Mouse (Mus musculus) v-Abl transformed pro-B cells (cell line): ENCODE data around the gene Itga3.

ENCODE experiments used
- in situ Hi-C, 2 experiments: fragments of 400-800 bp; cut with MboI; formaldehyde crosslinking; loops; one replicate each; pipeline ENCODE4 v1.15.1; 2025; ENCODE audit not compliant: unreplicated experiment in 2 of 2

Itga3 gene

DNA sequence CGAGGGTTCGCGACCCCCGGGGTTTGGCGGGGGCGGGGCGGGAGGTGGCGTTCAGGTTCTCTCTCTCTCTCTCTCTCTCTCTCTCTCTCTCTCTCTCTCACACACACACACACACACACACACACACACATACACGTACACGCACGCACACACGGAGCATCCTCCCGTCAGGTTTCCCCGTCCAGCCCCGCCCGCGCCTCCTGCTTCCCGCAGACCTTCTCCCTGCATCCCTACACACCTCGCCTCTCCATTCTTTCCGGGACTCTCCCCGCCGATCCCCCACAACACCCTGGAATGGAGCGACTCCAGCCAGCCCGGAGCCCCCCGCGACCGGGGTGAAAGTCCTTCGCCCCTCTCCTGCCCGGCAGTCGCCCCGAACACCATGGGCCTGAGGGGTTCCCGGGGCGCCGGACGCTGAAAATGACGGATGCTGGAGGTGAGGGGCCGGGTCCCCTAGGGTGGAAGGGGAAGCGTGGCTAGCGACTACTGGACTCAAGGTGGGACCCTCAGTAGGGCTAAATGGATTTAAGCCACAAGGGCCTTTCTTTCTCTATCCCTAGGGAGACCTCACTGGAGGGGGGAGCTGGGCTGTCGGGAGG, 66.4 kb downstream of the Itga3 start:
- in situ Hi-C loops, result no loop called here

DNA sequence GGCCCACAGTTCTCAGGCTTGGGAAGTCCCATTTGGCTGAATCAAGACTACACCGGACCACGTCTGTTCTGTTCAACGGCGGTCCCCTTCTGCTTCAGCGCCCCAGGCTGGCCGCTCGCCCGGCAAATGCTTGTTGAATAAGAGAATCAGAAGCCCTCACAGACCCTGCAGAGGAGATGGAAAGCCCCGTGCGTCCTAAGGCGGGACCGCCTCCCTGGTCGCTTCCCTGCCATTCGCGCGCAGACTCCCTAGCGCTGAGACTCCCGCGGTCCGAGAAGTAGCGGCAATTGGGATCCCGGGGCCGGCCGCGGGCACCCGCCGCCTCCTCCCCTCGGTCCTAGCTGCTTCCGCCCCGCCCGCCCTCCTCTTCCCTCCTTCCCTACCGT, 67.0 kb downstream of the Itga3 start, which contains the start of gene Samd14:
Gene Samd14, plus strand, starts transcription at position 251 of the 386 bp plus-strand sequence.
- in situ Hi-C loops, result loop anchor here (5.0 kb wide), 1 partner anchor 37 kb away; no protein-coding TSS in a partner anchor

DNA sequence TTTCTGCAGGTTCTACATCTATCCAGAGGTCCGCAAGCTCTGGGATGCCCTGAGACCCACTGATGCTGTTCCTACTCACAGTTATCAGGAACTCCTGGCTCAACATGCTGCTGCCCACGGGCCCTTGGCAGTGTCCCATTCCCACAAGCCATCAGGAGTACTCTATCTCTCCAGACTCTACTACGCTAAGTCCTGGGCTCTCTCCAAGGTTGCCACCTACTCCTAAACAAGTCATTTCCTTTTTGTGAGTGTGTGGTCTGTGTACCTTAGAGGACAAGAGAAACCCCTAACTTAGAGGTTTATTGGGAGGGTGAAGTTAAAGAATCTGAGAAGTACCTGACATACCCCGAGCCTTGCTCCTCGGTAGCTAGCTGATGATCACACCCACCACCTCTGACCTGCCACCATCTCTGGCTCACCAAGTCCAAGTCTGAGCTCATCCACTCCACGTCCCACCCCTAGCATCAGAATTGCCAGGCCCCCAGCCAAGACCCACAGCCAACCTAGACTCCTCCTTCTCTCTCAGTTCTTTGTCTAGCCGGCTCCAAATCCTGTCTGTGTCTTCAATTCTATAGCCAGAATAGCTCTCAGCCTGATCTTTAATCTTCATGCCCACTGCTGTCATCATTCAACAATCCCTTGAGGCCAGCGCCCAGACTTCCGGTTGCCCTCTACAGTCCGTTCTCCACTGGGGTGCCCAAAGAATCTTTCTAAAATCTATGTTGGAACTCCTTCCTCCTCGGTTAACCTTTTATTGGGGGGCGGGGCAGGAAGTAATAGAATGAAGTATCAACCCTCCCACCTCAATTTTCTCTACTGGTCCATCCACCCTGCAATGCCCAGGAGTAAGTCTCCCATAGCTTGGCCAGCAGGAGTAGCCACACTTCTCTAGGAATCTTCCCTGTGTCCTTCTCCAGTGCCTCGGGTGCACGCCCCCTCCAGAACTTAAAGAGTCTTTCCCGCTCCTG, 67.7 kb downstream of the Itga3 start:
- in situ Hi-C loops, result loop anchor here (5.0 kb wide), 1 partner anchor 37 kb away; no protein-coding TSS in a partner anchor

DNA sequence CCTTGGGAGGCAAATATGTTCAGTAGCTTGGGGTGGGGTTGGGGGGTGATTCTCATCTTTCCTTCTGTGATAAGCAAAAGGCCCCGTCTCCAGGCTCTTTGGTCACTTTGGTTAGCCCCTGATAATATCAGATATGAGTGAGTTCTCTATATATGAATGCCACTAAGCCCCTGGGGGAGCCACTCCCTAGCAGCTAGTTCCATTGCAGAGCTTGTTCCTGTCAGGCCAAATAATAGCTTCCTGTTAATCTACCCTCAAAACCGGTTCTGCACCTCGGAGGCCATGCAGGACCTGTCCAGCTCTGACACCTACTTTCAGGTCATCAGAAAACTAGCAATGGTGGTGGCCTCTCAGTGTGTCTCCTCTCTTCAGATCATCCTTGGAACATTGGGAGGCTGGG, 69.2 kb downstream of the Itga3 start:
- in situ Hi-C loops, result loop anchor here (5.0 kb wide), 1 partner anchor 35 kb away; no protein-coding TSS in a partner anchor

DNA sequence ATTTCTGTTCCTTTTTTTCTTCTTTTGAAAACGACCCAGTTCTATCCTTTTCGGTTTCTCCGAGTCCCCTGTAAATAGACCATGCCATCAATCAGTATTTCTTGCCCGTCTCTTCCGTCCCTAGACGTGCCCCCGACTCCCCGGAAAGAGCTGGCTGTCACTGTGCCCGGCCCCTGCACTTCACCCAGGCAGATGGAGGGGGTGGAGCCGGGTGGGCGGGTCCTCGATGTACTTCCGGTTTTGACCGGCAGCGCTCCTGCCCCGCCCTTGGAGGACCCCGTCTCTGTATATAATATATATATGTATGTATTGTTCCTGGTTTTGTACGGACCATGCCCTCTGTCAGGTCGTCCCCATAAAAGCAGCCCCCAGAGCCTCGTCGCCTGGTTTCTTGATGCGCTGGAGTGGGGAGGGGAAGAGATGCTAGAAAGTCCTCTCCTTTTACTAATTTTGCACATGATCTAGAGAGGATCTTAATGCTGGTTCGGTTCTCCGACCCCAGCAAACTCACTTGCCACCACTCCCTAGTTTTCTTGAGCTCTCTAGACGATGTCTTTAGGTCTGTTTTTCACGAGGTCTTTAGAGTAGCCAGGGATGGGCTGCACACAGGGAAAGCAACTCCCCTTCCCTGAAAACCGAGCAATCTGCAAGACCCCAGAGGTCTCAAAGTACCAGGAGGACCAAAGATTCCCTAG, 69.9 kb downstream of the Itga3 start:
- in situ Hi-C loops, result loop anchor here (5.0 kb wide), 1 partner anchor 34 kb away; no protein-coding TSS in a partner anchor

DNA sequence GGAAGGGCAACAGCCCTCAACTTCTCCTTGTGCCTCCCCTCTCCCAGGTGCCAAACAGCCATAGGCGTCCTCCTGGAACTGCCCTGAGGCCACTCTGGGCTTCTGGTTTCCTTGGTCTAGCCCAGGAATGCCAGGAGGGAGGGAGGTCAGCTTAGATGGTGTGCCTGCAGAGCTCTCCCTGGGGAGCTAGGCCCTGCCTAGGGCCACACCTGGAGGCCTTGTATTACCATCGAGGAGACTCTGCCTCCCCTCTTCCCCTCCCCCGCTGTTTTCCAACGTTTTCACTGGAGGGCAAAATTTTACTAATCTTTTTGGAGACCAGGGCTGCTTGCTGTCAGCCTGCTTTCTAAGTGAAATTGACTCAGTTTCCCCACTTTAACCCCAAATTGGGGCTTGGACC, 70.6 kb downstream of the Itga3 start:
- in situ Hi-C loops, result loop anchor here (5.0 kb wide), 1 partner anchor 34 kb away; no protein-coding TSS in a partner anchor

DNA sequence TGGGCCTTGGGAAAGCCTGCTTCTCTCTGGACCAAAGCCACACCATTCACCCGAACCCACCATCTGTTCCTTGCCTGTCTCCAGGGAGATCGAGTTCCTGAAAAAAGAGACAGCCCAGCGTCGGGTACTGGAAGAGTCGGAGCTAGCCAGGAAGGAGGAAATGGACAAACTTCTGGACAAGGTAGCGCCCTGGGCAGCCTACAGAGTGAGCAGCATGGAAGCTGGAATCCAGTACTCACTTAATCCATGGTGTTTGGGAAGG, 71.7 kb downstream of the Itga3 start:
- in situ Hi-C loops, result loop anchor here (5.0 kb wide), 1 partner anchor 33 kb away; no protein-coding TSS in a partner anchor

DNA sequence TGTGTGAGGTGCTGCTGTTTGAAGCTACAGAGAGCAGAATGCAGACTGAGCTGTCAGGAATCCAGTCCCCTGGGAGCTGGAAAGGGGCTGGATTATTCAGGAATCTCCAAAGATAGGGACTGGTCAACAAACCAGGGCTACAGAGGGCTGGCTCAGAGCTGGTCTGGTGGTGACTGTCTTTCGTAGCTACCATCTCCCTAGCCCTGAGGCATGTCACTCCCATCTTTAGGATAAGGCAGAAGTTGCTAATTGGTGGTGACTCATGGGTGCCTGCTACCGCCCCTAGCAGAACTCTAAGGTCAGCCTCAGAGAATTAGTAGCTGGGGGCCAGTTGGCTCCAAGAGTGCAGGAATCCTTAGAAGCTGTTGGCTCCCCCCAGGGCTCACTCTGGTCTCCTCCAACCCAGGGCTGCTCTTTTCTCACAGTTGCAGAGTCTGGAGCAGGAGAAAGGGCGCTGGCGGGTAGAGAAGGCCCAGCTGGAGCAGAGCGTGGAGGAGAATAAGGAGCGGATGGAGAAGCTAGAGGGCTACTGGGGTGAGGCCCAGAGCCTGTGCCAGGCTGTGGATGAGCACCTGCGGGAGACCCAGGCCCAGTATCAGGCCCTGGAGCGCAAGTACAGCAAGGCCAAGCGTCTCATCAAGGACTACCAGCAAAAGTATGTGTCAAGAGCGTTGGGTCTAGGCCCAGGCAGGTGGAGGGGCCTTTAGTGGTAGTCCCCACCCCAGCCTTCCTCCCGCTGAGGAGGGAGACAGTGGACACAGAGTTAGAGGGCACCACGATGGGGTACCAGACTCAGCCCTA, 72.3 kb downstream of the Itga3 start:
- in situ Hi-C loops, result no loop called here

DNA sequence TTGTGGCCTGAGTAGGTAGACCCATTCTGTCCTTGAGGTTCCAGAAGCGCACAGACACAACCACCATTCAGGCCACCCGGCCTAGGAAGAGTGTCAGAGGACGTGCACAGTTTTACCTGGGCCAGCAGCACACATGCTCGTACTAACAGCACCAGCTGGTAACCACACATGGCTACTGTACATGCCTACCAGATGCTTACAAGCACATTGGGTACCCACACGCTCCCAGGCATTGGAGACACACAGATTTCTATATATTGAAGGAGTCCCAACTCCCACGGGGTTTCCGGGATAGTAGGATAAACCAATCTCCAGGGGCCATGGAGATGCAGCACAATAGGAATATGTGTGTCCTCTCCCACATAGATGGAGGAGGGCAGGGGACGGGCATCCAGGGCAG, 73.9 kb downstream of the Itga3 start:
- in situ Hi-C loops, result no loop called here

DNA sequence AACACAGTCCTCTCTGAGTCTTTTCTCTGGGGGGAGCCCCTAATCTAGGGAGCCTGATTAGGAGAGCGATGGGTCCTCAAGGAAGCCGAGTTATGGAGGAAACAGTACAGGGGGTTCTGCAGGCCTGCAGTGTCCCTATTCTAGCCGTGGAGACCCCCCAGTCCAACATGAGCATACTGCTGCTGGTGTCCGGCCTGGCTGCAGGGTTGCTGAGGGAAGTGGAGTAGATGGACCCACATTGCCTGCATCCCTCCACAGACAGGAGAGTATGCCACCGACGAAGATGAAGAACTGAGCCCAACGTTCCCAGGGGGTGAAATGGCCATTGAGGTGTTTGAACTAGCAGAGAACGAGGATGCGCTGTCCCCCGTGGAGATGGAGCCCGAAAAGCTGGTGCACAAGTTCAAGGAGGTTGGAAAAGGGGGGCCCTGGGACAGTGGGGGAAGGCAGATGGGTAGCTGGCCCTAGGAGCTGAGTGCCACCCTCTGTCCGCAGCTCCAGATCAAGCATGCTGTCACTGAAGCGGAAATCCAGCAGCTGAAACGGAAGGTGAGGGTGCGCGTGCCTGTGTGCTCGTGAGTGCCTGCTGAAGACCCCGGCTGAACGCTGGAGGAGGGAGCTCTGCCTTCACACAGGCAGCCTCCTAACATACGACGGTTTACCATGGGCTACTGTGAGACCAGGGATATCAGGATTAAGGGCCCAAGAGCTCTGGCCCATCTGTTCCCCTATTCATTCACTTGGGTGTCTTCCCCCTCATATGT, 74.8 kb downstream of the Itga3 start:
- in situ Hi-C loops, result no loop called here

DNA sequence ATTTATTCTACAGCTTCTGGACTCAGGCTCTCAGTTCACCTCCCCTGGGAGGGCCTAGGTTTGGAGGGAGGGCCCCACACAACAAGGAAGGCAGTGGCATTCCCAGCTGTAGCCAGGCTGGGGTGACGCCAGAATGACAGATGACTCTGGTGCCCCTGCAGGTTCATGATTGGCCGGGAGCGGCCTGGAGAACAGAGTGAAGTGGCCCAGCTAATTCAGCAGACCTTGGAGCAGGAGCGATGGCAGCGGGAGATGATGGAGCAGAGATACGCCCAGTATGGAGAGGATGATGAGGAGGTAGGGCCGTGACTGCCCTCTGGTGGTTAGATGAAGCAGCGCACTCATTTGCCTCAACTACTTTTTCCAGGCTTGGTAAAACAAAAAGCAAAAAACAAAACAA, 75.5 kb downstream of the Itga3 start:
- in situ Hi-C loops, result no loop called here

DNA sequence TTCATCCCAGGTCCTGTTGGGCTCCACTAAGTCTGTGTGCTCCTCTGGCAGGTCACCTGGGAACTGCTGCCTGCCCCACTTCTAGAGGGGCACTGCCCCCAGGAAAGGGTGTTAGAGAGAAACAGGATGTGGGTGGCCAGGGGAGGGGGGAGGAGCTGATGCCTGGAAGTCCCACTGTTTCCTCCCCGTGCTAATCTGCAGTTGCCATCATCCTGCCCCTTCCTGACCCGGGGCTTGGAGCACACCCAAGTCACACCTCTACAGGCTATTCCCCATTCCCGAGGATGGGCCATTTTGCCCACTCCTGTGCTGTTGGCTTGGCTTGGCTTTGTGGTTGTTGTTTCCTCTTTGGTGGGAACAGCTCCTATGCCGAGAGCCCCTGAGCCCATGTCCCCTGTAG, 76.1 kb downstream of the Itga3 start:
- in situ Hi-C loops, result no loop called here

DNA sequence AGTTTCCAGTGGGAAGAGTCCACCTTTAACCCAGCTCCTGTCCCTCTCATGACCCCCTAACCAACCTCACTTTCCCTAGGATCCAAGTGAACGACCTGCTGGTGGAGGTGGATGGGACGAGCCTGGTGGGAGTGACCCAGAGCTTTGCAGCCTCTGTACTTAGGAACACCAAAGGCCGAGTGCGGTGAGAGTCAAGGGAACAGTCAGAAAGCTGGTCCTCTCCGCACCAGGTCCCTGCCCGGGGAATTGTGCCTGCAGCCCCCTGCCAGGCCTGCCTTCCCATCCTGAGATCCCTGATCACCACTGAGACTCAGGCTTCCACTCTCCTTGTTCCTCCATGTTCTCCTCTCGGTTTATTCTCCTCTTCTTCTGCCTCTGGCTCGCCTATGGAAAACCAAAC, 76.5 kb downstream of the Itga3 start:
- in situ Hi-C loops, result no loop called here

DNA sequence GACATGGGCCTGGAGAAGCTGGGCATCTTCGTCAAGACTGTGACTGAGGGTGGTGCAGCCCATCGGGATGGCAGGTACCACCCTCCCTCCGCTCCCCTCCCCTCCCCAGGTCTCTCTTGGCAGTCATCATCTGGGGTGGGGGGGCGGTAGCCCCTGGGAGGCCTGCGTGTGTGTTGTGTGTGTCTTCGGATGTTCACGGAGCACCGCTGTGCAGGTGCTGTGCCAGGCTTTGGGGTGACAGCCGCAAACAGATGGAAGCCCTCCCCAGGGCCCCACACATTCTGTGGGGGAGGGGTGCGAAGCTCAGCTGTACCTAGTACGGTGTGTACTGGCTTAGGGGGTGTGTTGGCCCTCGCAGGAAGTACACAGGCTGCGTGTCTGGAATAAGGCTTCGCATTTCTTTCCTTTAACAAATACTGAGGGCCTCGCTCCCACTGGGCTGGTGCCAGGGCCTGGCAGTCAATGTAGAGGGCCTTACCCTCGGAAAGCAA, 78.5 kb downstream of the Itga3 start:
- in situ Hi-C loops, result no loop called here

DNA sequence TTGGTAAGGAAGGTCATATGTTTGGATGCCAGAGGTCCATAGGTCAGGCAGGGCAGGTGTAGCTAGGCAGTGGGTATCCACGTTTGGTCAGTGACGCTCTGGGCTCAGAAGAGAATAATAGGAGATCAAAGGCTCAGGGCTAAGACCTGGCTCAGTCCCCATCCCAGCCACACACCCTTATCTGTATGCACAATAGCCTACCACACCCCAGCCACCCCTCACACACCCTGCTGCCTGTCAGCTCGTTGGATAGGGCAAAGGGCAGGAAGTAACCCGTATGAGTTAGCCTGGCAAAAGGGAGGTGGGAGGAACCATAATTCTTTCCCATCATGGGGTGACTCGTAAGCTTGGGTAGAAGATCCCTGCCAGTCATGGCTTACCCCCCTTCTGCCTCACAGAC, 79.0 kb downstream of the Itga3 start:
- in situ Hi-C loops, result no loop called here

DNA sequence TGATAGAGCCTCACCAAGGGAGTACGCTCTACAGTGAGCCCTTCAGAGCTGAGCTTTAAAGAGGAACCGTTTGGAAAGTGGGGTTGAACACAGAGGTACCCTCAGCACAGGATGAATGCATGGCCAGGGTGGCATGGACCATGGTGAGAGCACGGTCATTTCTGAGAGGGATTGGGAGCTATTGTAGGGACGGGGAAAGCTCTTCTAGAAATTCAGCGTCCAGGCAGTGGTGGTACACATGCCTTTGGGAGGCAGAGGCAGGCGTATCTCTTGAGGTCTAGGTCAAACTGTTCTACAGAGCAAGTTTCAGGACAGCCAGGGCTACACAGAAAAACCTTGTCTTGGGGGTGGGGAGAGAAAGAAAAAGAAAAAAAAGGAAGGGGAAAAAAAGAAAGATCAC, 79.6 kb downstream of the Itga3 start:
- in situ Hi-C loops, result no loop called here

DNA sequence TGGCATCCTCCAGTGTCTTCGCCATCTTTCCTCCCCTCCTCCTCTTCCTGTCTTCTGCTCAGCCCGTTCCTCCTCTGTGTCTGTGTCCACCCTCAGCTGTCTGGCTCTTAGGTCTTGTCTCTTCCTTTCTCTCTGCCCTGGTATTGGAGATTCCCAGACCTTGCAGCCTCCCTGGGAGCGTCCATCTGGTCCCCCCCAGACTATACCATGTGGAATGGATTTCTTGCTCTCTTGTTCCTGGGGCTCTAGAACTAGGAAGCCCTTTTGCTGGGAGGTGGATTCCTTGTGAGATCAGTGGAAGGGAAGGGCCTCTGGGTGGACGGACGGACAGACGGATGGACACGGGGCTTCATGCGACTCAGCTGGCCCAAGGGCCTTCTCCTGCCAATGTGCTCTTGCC, 80.5 kb downstream of the Itga3 start:
- in situ Hi-C loops, result no loop called here

DNA sequence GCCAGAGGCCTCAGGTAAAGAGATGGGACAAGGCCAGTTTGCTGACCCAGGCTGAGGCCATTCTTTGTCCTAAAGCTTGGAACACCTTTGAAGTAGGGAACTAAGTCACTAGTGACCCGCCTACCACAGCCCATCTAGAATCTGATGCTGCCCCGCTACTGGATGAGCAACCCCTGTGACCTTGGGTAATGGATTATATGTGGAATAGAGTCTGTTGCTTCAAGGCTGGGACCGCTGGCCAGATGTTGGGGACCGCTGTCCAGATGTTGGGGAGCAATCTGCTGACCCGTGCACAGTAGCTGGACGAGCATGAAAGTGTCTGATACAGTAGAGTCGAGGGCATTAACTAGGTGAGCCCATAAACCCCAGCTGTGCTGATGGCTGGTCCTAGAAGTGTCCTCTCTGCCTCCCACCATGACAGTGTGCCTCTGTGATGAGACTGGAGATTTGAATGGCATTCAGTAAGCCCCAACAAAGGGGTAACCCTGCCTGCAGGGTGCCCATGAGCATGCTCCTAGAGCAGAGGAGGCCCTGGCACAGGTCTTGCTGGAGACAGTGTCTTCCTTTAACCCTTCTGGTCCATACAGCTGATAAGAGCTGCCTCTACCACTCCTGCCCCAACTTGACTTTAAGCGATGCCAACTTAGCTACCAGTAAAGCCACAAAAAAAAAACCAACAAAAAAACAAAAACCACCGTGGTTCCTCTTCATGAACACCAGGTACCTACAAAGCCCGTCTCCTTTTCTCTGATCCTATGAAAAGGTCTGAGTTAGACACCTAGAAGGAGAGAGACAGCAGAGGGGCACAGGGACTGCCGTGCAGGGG, 81.4 kb downstream of the Itga3 start:
- in situ Hi-C loops, result no loop called here
